Mouse (Mus musculus) hindbrain, postnatal 0 days (tissue): ENCODE data around the gene Iba57. TPM values are rescaled to one million over a fixed set of nuclear protein-coding genes. Genes with fewer than 3 reads are reported as not detected.

ENCODE experiments used
- ATAC-seq: fragments of 200-750 bp; cut with Nextera tagmentation; 2 replicates; pipeline ENCODE4 v1.8.0; 2017; ENCODE audit warnings: mild to moderate bottlenecking, moderate TSS enrichment, moderate library complexity
- DNase-seq: peaks from one replicate; pipeline ENCODE4 v3.0.0-alpha.2; 2015; ENCODE audit warnings: low spot score
- H3K27ac ChIP-seq: fragments of 300-500 bp; sonication (generic); 2 replicates; pipeline ENCODE4 v1.5.1; 2014; ENCODE audit warnings: mild to moderate bottlenecking
- H3K27me3 ChIP-seq: fragments of 300-500 bp; sonication (generic); 2 replicates; pipeline ENCODE4 v1.6.1; 2014; ENCODE audit warnings: low read length, mixed read lengths; ENCODE audit not compliant: insufficient read depth
- H3K36me3 ChIP-seq: fragments of 300-500 bp; sonication (generic); 2 replicates; pipeline ENCODE4 v1.6.1; 2014; ENCODE audit warnings: low read length, mixed read lengths; ENCODE audit not compliant: insufficient read depth
- H3K4me1 ChIP-seq: fragments of 300-500 bp; sonication (generic); 2 replicates; pipeline ENCODE4 v1.6.1; 2014; ENCODE audit warnings: antibody characterized with exemption, low read length, mixed read lengths; ENCODE audit not compliant: insufficient read depth
- H3K4me2 ChIP-seq: fragments of 300-500 bp; sonication (generic); 2 replicates; pipeline ENCODE4 v1.6.1; 2014; ENCODE audit warnings: low read depth, mild to moderate bottlenecking, low read length, moderate library complexity, mixed read lengths
- H3K4me3 ChIP-seq: fragments of 300-500 bp; sonication (generic); 2 replicates; pipeline ENCODE4 v1.5.1; 2014; ENCODE audit warnings: low read length
- H3K9ac ChIP-seq: fragments of 300-500 bp; sonication (generic); replicated peaks from 2 replicates; pipeline ENCODE4 v1.6.1; 2014; ENCODE audit warnings: mild to moderate bottlenecking, low read length, moderate library complexity, mixed read lengths
- H3K9me3 ChIP-seq: fragments of 300-500 bp; sonication (generic); 2 replicates; pipeline ENCODE4 v1.6.1; 2016; ENCODE audit warnings: low read length, mixed read lengths
- CTCF ChIP-seq: IDR thresholded peaks from 2 replicates; pipeline ENCODE4 v1.5.1; 2016; ENCODE audit warnings: antibody characterized with exemption, control low read depth, low read depth
- WGBS: fragments of 180-500 bp; shearing (Covaris S2); extraction: QIAGEN DNeasy Blood & Tissue Kit; methylation state at CpG from one replicate; pipeline ENCODE4 v1.1.7; 2014; 5-methylcytosine and 5-hydroxymethylcytosine counted together
- polyA plus RNA-seq: library from polyadenylated mRNA; unstranded; fragments of >200 nt; fragmentation: Nextera tagmentation; extraction: Ambion mirVana; gene quantifications from 2 replicates; pipeline ENCODE4 v1.2.1, GENCODE M21; 2015
- total RNA-seq: library from RNA; depleted of rRNA; stranded (reverse); fragments of >200 nt; gene quantifications from 2 replicates; pipeline ENCODE4 v1.2.3, GENCODE M21; 2014

The Iba57 gene
- total and polyA plus RNA-seq, 2 experiments from 2014 or later: 9.3 to 14.8 TPM

DNA sequence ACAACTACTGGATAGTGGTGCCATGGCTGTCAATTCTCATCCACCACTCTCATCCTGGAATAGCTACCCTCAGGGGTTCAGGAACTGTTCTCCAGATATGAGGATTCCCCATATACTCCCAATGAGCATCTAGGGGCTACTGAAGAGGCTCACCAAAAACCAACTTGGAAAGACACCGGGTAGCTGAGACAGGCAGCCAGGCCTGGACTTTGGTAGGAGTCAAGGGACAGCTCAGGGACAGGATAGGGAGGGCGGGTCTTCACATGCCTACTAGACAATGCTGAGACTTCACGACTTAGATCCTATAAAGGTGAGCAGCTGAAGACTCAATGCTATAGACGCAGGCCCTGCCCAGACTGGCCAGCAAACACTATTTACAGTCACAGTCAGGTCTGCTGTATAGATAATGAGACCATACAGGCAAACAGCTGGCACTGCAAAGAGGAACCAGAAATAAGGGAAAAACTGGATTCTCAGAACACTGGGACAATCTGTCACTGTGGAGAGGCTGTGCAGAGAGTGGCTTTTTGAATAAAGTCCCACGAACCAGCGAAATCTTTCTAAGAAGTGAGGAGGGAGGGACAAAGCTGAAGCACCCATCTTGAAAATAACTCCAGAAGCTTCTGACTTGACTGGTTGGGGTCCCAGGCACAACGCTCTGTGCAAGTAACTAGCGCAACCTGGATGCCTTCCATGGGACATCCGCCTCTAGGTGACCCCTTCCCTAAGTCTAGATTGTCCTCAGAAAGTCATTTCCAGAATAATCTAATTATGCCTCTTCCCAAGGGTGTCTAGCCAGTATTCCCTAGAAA, 890 bp downstream of the Iba57 start:
- Histone ChIP-seq H3K4me3 (peak overlapping the region; percentile 57), H3K9me3 (no peaks in the 10 kb centered on the region), H3K9ac (peak overlapping the region; percentile 78), H3K27ac (peak overlapping the region; percentile 98; the same call in 1 of the 2 replicates), H3K4me1 (peaks cover 16% of the 10 kb centered on the region; the same call in 1 of the 2 replicates), H3K36me3 (peaks cover 4% of the 10 kb centered on the region; the same call in 1 of the 2 replicates), H3K4me2 (peak overlapping the region; percentile 75), H3K27me3 (no peaks in the 10 kb centered on the region)
- no peak; the same call in 1 of the 2 replicates for ATAC-seq
- no peak for DNase-seq
- no peak for TF ChIP-seq CTCF
- 59% methylated on average over 9 of the region's 9 CpGs for WGBS

DNA sequence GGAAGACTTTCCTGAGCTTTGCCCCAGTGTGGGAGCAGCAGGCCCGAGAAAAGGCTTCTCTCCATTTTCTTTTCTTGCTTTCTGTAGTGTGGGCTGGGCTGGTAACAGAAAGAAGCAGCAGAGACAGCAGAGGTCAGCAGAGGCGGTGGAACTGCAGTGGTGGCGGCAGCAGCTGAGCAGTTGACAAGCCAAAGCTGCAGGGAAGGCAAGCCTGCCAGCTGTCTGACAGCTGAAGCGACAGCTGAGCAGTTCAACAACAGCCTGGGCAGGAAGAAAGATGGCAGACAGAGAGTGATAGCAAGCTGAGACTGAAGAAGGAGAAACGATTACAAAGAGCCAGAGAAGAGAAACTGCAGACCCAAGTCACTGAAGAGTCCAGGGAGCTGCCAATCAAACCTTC, 2.1 kb downstream of the Iba57 start:
- Histone ChIP-seq H3K4me1 (peaks cover 16% of the 10 kb centered on the region; the same call in 1 of the 2 replicates), H3K27me3 (no peaks in the 10 kb centered on the region), H3K9me3 (no peaks in the 10 kb centered on the region), H3K36me3 (peaks cover 16% of the 10 kb centered on the region; the same call in 1 of the 2 replicates), H3K4me3 (no peak overlapping the region), H3K9ac (no peak overlapping the region), H3K27ac (no peak overlapping the region), H3K4me2 (no peak overlapping the region)
- no peak for TF ChIP-seq CTCF
- DNase-seq (peak; percentile 19), ATAC-seq (no peak)
- 56% methylated on average over 5 of the region's 5 CpGs for WGBS

DNA sequence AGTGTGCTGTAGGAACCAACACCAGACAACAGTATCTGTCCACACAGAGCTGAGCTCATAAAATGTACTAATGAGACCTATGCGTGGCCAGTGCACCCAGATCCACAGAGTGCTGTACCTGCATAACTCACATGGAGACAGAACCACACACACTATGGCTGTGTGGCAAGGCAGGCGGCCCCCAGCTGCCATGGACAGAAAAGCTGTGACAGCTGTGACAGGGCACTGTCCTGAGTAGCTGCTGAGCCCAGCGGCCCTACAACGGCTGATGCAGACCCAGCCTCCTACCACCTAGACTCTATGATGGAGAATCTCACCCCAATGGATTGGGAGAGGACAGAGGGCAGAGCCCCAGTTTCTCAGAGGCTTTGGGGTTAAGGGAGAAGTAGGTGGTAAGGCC, 4.0 kb downstream of the Iba57 start:
- H3K9me3 ChIP-seq: no peaks in the 10 kb centered on the region
- H3K4me2 ChIP-seq: no peak overlapping the region
- peaks cover 16% of the 10 kb centered on the region; the same call in 1 of the 2 replicates for H3K4me1 ChIP-seq
- 92% methylated on average over 4 of the region's 4 CpGs for WGBS
- no peak overlapping the region for H3K4me3 ChIP-seq
- H3K9ac ChIP-seq: no peak overlapping the region
- no peak for TF ChIP-seq CTCF
- DNase-seq (no peak), ATAC-seq (no peak)
- no peak overlapping the region for H3K27ac ChIP-seq
- H3K36me3 ChIP-seq: peaks cover 26% of the 10 kb centered on the region; the same call in 1 of the 2 replicates
- H3K27me3 ChIP-seq: no peaks in the 10 kb centered on the region

DNA sequence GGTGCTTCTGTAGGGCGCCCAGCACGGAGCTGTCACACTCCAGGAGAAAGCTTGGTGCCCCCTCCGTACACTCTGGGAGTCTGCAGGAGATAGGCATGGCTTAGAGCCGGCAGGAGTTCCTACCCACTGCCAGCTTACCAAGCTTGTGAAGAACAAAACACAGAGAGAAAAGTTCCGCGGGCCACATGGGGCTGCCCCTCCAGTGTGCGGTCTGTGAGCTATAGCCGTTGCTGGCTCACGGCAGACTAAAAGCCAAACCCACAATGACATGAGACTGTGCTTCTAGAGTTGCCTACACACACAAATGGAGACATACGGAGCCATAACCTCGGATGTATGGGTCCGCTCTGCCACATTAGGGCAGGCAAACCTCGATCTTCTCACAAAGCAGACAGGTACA, 4.4 kb downstream of the Iba57 start:
- 87% methylated on average over 13 of the region's 13 CpGs for WGBS
- Histone ChIP-seq H3K9ac (no peak overlapping the region), H3K4me1 (peaks cover 15% of the 10 kb centered on the region; the same call in 1 of the 2 replicates), H3K4me3 (no peak overlapping the region), H3K27me3 (no peaks in the 10 kb centered on the region), H3K36me3 (peaks cover 26% of the 10 kb centered on the region; the same call in 1 of the 2 replicates), H3K4me2 (no peak overlapping the region), H3K27ac (no peak overlapping the region), H3K9me3 (no peaks in the 10 kb centered on the region)
- TF ChIP-seq CTCF: no peak
- no peak for DNase-seq
- ATAC-seq: no peak

DNA sequence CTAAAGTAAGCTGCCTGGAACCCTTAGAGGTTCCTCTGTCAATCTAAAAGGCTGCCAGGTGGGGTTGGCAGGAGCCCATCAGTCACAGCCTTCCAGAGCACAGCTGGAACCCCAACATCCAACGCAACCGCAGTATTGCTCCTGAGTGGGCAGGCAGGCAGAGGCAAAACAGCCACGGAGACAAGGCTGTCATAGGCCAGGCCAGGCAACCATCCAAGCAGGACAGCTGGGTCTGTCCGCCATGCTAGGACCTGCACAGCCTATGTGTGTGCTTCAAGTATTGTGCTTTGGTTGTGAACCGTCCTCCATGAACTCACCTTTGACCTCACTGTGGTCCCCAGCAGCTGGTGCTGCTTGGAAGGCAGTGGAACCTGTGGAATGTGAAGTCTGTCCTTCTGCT, 7.6 kb downstream of the Iba57 start:
- H3K27me3 ChIP-seq: no peaks in the 10 kb centered on the region
- no peaks in the 10 kb centered on the region for H3K9me3 ChIP-seq
- H3K9ac ChIP-seq: no peak overlapping the region
- TF ChIP-seq CTCF: no peak
- WGBS: 80% methylated on average over 5 of the region's 5 CpGs
- no peak overlapping the region for H3K4me2 ChIP-seq
- H3K36me3 ChIP-seq: peaks cover 26% of the 10 kb centered on the region; the same call in 1 of the 2 replicates
- ATAC-seq (no peak), DNase-seq (no peak)
- H3K4me3 ChIP-seq: no peak overlapping the region
- H3K27ac ChIP-seq: no peak overlapping the region
- H3K4me1 ChIP-seq: no peaks in the 10 kb centered on the region

DNA sequence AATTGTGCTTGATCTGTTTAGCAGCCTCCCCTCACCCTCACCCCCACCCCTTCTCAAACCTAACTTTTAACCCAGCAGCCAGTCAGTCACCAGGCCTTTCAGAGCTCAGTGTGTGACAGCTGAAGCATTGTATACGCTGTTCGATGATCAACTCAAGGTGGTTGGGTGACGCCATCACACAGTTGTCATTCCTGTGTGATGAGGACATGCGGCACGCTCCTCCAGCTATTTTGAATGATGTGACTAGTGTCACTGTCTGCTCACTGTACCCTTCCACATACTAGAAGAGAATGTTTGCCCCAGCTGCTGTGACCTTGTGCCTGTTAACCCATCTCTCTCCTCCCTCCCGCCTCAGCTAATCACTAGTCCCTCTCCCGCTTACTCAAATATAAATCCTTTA, 9.3 kb downstream of the Iba57 start:
- 85% methylated on average over 7 of the region's 7 CpGs for WGBS
- H3K9me3 ChIP-seq: no peaks in the 10 kb centered on the region

DNA sequence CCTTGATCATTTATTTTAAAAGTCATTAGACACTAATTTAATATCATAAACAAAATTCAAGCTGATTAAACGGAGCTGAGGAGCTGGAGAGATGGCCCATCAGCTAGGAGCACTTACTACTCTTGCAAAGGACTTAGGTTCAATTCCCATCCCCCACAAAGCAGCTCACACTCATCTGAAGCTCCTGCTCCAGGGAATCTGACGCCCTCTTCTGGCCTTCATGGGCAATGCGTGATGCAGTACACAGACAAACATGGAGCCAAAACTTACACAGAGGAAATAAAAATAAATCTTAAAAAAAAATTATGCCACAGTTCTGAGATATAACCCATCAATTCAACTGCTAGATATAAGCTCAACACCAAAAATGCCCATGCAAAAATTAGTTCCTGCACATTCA, 11.8 kb downstream of the Iba57 start:
- H3K36me3 ChIP-seq: peaks cover 13% of the 10 kb centered on the region; the same call in 1 of the 2 replicates
- TF ChIP-seq CTCF: peak; percentile 28; the same call in 1 of the 2 replicates
- no peak overlapping the region for H3K9ac ChIP-seq
- no peaks in the 10 kb centered on the region for H3K9me3 ChIP-seq
- WGBS: 28% methylated on average over 3 of the region's 3 CpGs
- H3K4me2 ChIP-seq: no peak overlapping the region
- H3K4me3 ChIP-seq: no peak overlapping the region
- H3K27ac ChIP-seq: no peak overlapping the region
- no peaks in the 10 kb centered on the region for H3K4me1 ChIP-seq
- H3K27me3 ChIP-seq: no peaks in the 10 kb centered on the region
- ATAC-seq (no peak), DNase-seq (no peak)

More for the DNA sequence above, 9.3 kb downstream of the Iba57 start:
- peaks cover 26% of the 10 kb centered on the region; the same call in 1 of the 2 replicates for H3K36me3 ChIP-seq
- H3K4me2 ChIP-seq: no peak overlapping the region
- no peaks in the 10 kb centered on the region for H3K4me1 ChIP-seq
- no peaks in the 10 kb centered on the region for H3K27me3 ChIP-seq
- ATAC-seq (no peak), DNase-seq (no peak)
- H3K9ac ChIP-seq: no peak overlapping the region
- H3K27ac ChIP-seq: no peak overlapping the region
- no peak for TF ChIP-seq CTCF
- H3K4me3 ChIP-seq: no peak overlapping the region
